Mouse (Mus musculus) ES-E14 (cell line): ENCODE data around the gene Accsl.

Experiments
- CHD2 ChIP-seq: IDR thresholded peaks from 2 replicates; pipeline ENCODE4 v1.6.1; 2014; ENCODE audit warnings: mild to moderate bottlenecking, low read depth, low read length, inconsistent platforms
- HCFC1 ChIP-seq: IDR thresholded peaks from 2 replicates; pipeline ENCODE4 v1.6.1; 2012; ENCODE audit warnings: low read length, inconsistent platforms, borderline replicate concordance; ENCODE audit not compliant: insufficient read depth
- ZC3H11A ChIP-seq: IDR thresholded peaks from 2 replicates; pipeline ENCODE4 v1.6.1; 2012; ENCODE audit warnings: low read depth, mild to moderate bottlenecking, inconsistent platforms, low read length, borderline replicate concordance
- ZNF384 ChIP-seq: IDR thresholded peaks from 2 replicates; pipeline ENCODE4 v1.6.1; 2012; ENCODE audit warnings: low read depth, low read length, inconsistent platforms

DNA sequence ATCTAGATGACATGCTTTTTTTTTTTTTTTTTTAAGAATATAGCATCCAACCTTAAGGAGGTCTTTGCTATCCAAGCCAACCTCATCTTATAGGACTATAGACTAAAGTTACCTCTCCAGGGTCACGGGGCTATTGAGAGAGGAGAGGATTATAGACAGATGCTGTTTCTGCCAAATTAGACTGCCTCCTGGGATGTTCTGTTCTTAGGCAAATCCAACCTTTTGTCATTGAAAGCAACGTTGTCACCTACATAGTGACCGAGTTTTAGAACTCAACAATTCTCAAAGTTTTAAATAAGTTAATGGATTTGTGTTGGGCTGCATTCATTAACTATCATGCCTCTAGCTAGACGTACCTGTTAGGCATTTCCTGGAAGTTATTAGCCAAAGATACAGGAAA lies 5.7 kb downstream of the Accsl start:
- TF ChIP-seq HCFC1: no peak
- TF ChIP-seq CHD2: no peak
- TF ChIP-seq ZC3H11A: no peak
- TF ChIP-seq ZNF384: no peak
